Mouse (Mus musculus): ENCODE measurements around the gene Chst1. TPM values are rescaled to one million over a fixed set of nuclear protein-coding genes. Genes with fewer than 3 reads are reported as not detected.

Chst1 gene
- polyA plus RNA-seq, 1 experiment from 2014 or later, result 1.1 TPM

DNA sequence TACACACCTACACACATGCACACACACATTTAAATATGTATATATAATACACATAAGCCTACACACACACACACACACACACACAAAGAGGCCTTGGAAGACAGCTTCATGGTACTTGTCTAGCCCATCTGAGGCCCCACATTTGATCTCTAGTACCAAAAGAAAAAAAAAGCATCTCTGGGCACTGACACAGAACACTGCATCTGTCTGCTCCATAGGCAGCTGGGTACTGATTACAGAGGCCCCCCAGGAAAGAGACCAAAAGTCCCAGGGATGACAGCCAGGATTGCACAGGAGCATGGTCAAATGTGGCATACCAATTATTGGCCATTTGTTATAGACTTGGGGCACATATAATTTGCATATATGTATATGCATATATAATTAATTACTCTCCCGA lies 50.9 kb downstream of the Chst1 start:
- DNase-seq (ENCODE audit: low spot score), result no peak

GRCm38 (mm10) chr2:92651294-92651816 lies 51.8 kb downstream of the Chst1 start:
- Histone ChIP-seq H3K4me1 (replicated peaks; ENCODE audit: control insufficient read depth, insufficient read depth, low read length) (peaks cover 14% of the 10 kb centered on the region; the same call in 1 of the 2 replicates), H3K9ac (ENCODE audit: low read depth, low read length) (no peak overlapping the region), H3K27ac (ENCODE audit: low read depth, low read length) (no peak overlapping the region), H3K9me3 (ENCODE audit: control insufficient read depth, low read length) (no peaks in the 10 kb centered on the region), H3K4me3 (ENCODE audit: low read depth, low read length) (no peak overlapping the region), H3K36me3 (ENCODE audit: control insufficient read depth, insufficient read depth, low read length) (no peaks in the 10 kb centered on the region), H3K27me3 (replicated peaks; ENCODE audit: control insufficient read depth, insufficient read depth, low read length) (no peaks in the 10 kb centered on the region), H3K4me2 (no peak overlapping the region)
- ATAC-seq (replicated peaks; ENCODE audit: low FRiP score), result no peak
- no peak for DNase-seq (ENCODE audit: low spot score)
- 64% methylated on average over 7 of the region's 7 CpGs for WGBS

More for the DNA sequence above, 50.9 kb downstream of the Chst1 start:
- Histone ChIP-seq H3K36me3 (ENCODE audit: control insufficient read depth, insufficient read depth, low read length) (no peaks in the 10 kb centered on the region), H3K9me3 (ENCODE audit: control insufficient read depth, low read length) (no peaks in the 10 kb centered on the region), H3K9ac (ENCODE audit: low read depth, low read length) (no peak overlapping the region), H3K27me3 (replicated peaks; ENCODE audit: control insufficient read depth, insufficient read depth, low read length) (no peaks in the 10 kb centered on the region), H3K27ac (ENCODE audit: low read depth, low read length) (no peak overlapping the region), H3K4me2 (no peak overlapping the region), H3K4me3 (ENCODE audit: low read depth, low read length) (no peak overlapping the region), H3K4me1 (replicated peaks; ENCODE audit: control insufficient read depth, insufficient read depth, low read length) (peaks cover 14% of the 10 kb centered on the region; the same call in 1 of the 2 replicates)
- ATAC-seq (replicated peaks; ENCODE audit: low FRiP score), result no peak
- WGBS, result 63% methylated on average over 1 of the region's 1 CpGs

DNA sequence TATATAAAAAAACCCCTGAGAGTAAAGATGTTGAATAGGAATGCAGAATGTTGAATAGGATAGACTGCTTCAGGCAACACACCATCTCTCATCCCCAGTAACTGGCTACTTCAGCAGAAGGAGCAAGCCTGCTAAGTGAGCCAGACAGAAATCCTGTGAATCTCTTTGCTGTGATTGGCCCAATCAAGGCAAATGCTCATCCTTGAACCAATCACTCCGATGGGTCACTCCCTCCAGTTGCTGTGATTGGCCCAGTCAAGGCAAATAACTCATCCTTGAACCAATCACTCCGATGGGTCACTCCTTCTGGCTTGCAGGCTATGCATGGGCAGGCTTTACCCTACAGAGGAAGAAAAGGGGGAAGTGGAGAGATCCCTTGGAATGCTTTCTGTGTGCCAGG lies 57.7 kb downstream of the Chst1 start:
- ATAC-seq (replicated peaks; ENCODE audit: low FRiP score) (no peak), DNase-seq (ENCODE audit: low spot score) (no peak)
- 67% methylated on average over 2 of the region's 2 CpGs for WGBS
- Histone ChIP-seq H3K4me2 (no peak overlapping the region), H3K4me1 (replicated peaks; ENCODE audit: control insufficient read depth, insufficient read depth, low read length) (no peaks in the 10 kb centered on the region), H3K9me3 (ENCODE audit: control insufficient read depth, low read length) (no peaks in the 10 kb centered on the region), H3K9ac (ENCODE audit: low read depth, low read length) (no peak overlapping the region), H3K4me3 (ENCODE audit: low read depth, low read length) (no peak overlapping the region), H3K27me3 (replicated peaks; ENCODE audit: control insufficient read depth, insufficient read depth, low read length) (no peaks in the 10 kb centered on the region), H3K27ac (ENCODE audit: low read depth, low read length) (no peak overlapping the region), H3K36me3 (ENCODE audit: control insufficient read depth, insufficient read depth, low read length) (no peaks in the 10 kb centered on the region)

DNA sequence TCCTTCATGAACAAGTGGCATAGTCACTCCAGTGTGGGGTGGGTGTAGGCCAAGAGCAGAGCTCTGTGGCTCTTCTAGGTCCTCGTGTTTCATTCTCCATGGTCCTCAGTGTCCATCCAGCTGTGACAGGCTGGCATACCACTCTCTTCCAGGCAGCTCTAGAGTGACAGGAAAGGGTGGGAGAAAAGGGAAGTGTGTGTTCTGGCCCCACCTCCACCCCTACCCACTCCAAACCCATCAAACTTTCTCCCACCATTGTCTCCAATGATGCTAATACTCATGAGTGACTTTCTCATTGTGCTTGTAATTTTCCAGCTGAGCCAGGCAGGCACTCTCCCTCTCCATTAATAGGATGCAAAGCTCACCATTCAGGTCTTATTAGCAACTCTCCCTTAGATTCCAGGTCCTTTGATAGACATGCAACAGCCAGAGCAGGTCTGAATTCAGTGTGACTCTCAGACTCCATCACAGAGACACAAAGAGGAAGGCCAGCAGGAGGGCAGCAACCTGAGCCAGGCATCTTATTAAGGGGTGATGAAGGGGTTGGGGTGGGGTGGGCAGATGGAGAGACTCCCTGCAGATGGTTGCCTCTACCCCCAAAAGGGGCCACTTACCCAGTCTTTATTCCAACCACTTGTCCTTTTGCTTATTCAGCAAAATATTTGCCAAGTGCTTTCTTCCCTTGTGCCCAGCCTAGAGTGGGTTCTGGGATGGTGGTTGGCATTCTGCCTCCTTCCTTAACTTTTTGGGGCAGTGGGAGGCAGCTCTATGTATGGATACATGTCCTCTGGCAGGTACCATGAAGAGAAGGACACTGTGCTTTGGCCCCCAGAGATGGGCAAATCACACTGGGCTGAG lies 59.0 kb downstream of the Chst1 start:
- Histone ChIP-seq H3K36me3 (ENCODE audit: control insufficient read depth, insufficient read depth, low read length) (no peaks in the 10 kb centered on the region), H3K27me3 (replicated peaks; ENCODE audit: control insufficient read depth, insufficient read depth, low read length) (no peaks in the 10 kb centered on the region), H3K27ac (ENCODE audit: low read depth, low read length) (no peak overlapping the region), H3K9ac (ENCODE audit: low read depth, low read length) (no peak overlapping the region), H3K4me3 (ENCODE audit: low read depth, low read length) (no peak overlapping the region), H3K9me3 (ENCODE audit: control insufficient read depth, low read length) (no peaks in the 10 kb centered on the region), H3K4me1 (replicated peaks; ENCODE audit: control insufficient read depth, insufficient read depth, low read length) (no peaks in the 10 kb centered on the region), H3K4me2 (no peak overlapping the region)
- no peak for ATAC-seq (replicated peaks; ENCODE audit: low FRiP score)
- DNase-seq (ENCODE audit: low spot score), result no peak
- 58% methylated on average over 1 of the region's 1 CpGs for WGBS

- no peaks in the 10 kb centered on the region for H3K27me3 ChIP-seq (replicated peaks; ENCODE audit: control insufficient read depth, insufficient read depth, low read length)
- H3K9ac ChIP-seq (ENCODE audit: low read depth, low read length), result no peak overlapping the region
- H3K9me3 ChIP-seq (ENCODE audit: control insufficient read depth, low read length), result no peaks in the 10 kb centered on the region
- no peak for DNase-seq (ENCODE audit: low spot score)
- H3K4me3 ChIP-seq (ENCODE audit: low read depth, low read length), result no peak overlapping the region
- H3K36me3 ChIP-seq (ENCODE audit: control insufficient read depth, insufficient read depth, low read length), result no peaks in the 10 kb centered on the region
- H3K4me1 ChIP-seq (replicated peaks; ENCODE audit: control insufficient read depth, insufficient read depth, low read length), result no peaks in the 10 kb centered on the region
- H3K27ac ChIP-seq (ENCODE audit: low read depth, low read length), result no peak overlapping the region
- 70% methylated on average over 7 of the region's 7 CpGs for WGBS
- ATAC-seq (replicated peaks; ENCODE audit: low FRiP score), result no peak
- H3K4me2 ChIP-seq, result no peak overlapping the region
Observed at GRCm38 (mm10) chr2:92659491-92660035, 60.1 kb downstream of the Chst1 start.

- ATAC-seq (replicated peaks; ENCODE audit: low FRiP score), result no peak
- no peak overlapping the region for H3K9ac ChIP-seq (ENCODE audit: low read depth, low read length)
- no peak for DNase-seq (ENCODE audit: low spot score)
- 76% methylated on average over 6 of the region's 6 CpGs for WGBS
- no peaks in the 10 kb centered on the region for H3K9me3 ChIP-seq (ENCODE audit: control insufficient read depth, low read length)
- peaks cover 11% of the 10 kb centered on the region for H3K4me1 ChIP-seq (replicated peaks; ENCODE audit: control insufficient read depth, insufficient read depth, low read length)
- no peaks in the 10 kb centered on the region for H3K27me3 ChIP-seq (replicated peaks; ENCODE audit: control insufficient read depth, insufficient read depth, low read length)
- no peak overlapping the region for H3K4me3 ChIP-seq (ENCODE audit: low read depth, low read length)
- no peak overlapping the region for H3K4me2 ChIP-seq
- no peaks in the 10 kb centered on the region for H3K36me3 ChIP-seq (ENCODE audit: control insufficient read depth, insufficient read depth, low read length)
- no peak overlapping the region for H3K27ac ChIP-seq (ENCODE audit: low read depth, low read length)
Observed at GRCm38 (mm10) chr2:92662534-92663068, 63.1 kb downstream of the Chst1 start.

Small RNA genes within 50 kb of the gene (microRNA-seq; reads per million reads assigned to microRNA genes)
- gene Mir7221 (ENCODE audit: borderline number of aligned reads) (not detected), gene Mir7222 (ENCODE audit: borderline number of aligned reads) (not detected)

Other genes with a start within 250 kb of the Chst1 start
- gene Pex16, start 225.0 kb upstream of the Chst1 start, polyA plus RNA-seq (2014; fragmentation: Nextera tagmentation; extraction: Ambion mirVana), result 26.3 and 29.3 TPM in 2 replicates
- gene Large2, start 224.8 kb upstream of the Chst1 start, polyA plus RNA-seq (2014; fragmentation: Nextera tagmentation; extraction: Ambion mirVana), result 4.2 and 5.4 TPM in 2 replicates
- gene 1700029I15Rik, start 217.2 kb upstream of the Chst1 start, polyA plus RNA-seq (2014; fragmentation: Nextera tagmentation; extraction: Ambion mirVana), result 0.81 and 1.7 TPM in 2 replicates
- gene Mapk8ip1, start 198.4 kb upstream of the Chst1 start, polyA plus RNA-seq (2014; fragmentation: Nextera tagmentation; extraction: Ambion mirVana), result 4.9 and 6.3 TPM in 2 replicates
- gene Cry2, start 165.7 kb upstream of the Chst1 start, polyA plus RNA-seq (2014; fragmentation: Nextera tagmentation; extraction: Ambion mirVana), result 20.6 and 22.5 TPM in 2 replicates
- gene Slc35c1, start 139.2 kb upstream of the Chst1 start, polyA plus RNA-seq (2014; fragmentation: Nextera tagmentation; extraction: Ambion mirVana), result 26.8 and 27.4 TPM in 2 replicates